Mouse (Mus musculus): Measurements from ENCODE around the gene Plxna2. TPM values are rescaled to one million over a fixed set of nuclear protein-coding genes. Genes with fewer than 3 reads are reported as not detected.

Gene Plxna2
- polyA plus RNA-seq, 1 experiment: 13.0 TPM

GRCm38 (mm10) chr1:194660426-194661119 is 42.6 kb downstream of the Plxna2 start:
- no peak for DNase-seq (ENCODE audit: low read depth)

GRCm38 (mm10) chr1:194663021-194663420 is 45.0 kb downstream of the Plxna2 start:
- no peak for DNase-seq (ENCODE audit: low read depth)

GRCm38 (mm10) chr1:194665715-194666114 is 47.7 kb downstream of the Plxna2 start:
- DNase-seq (ENCODE audit: low read depth): no peak

GRCm38 (mm10) chr1:194671783-194672524 is 53.9 kb downstream of the Plxna2 start:
- no peak for DNase-seq (ENCODE audit: low read depth)

GRCm38 (mm10) chr1:194672525-194672894 is 54.5 kb downstream of the Plxna2 start:
- no peak for DNase-seq (ENCODE audit: low read depth)

- DNase-seq (ENCODE audit: low read depth): no peak
Measured at GRCm38 (mm10) chr1:194673229-194673628, 55.2 kb downstream of the Plxna2 start.

- DNase-seq (ENCODE audit: low read depth): no peak
Measured at GRCm38 (mm10) chr1:194675106-194675890, 57.3 kb downstream of the Plxna2 start.

GRCm38 (mm10) chr1:194675891-194676200 is 57.8 kb downstream of the Plxna2 start:
- DNase-seq (ENCODE audit: low read depth): no peak

- DNase-seq (ENCODE audit: low read depth): no peak
Measured at GRCm38 (mm10) chr1:194677878-194678277, 59.9 kb downstream of the Plxna2 start.

GRCm38 (mm10) chr1:194679147-194679546 is 61.1 kb downstream of the Plxna2 start:
- no peak for DNase-seq (ENCODE audit: low read depth)

- DNase-seq (ENCODE audit: low read depth): no peak
Measured at GRCm38 (mm10) chr1:194680136-194680535, 62.1 kb downstream of the Plxna2 start.

- no peak for DNase-seq (ENCODE audit: low read depth)
Measured at GRCm38 (mm10) chr1:194682021-194682420, 64.0 kb downstream of the Plxna2 start.

GRCm38 (mm10) chr1:194683132-194683531 is 65.1 kb downstream of the Plxna2 start:
- no peak for DNase-seq (ENCODE audit: low read depth)

GRCm38 (mm10) chr1:194685896-194686295 is 67.9 kb downstream of the Plxna2 start:
- DNase-seq (ENCODE audit: low read depth): no peak

- no peak for DNase-seq (ENCODE audit: low read depth)
Measured at GRCm38 (mm10) chr1:194687746-194688145, 69.7 kb downstream of the Plxna2 start.

GRCm38 (mm10) chr1:194688161-194688560 is 70.1 kb downstream of the Plxna2 start:
- DNase-seq (ENCODE audit: low read depth): no peak

GRCm38 (mm10) chr1:194693063-194693462 is 75.0 kb downstream of the Plxna2 start:
- DNase-seq (ENCODE audit: low read depth): no peak

GRCm38 (mm10) chr1:194693488-194693887 is 75.5 kb downstream of the Plxna2 start:
- no peak for DNase-seq (ENCODE audit: low read depth)

- DNase-seq (ENCODE audit: low read depth): no peak
Measured at GRCm38 (mm10) chr1:194694805-194695204, 76.8 kb downstream of the Plxna2 start.

GRCm38 (mm10) chr1:194697439-194697838 is 79.4 kb downstream of the Plxna2 start:
- DNase-seq (ENCODE audit: low read depth): no peak

- no peak for DNase-seq (ENCODE audit: low read depth)
Measured at GRCm38 (mm10) chr1:194699321-194699720, 81.3 kb downstream of the Plxna2 start.

- DNase-seq (ENCODE audit: low read depth): no peak
Measured at GRCm38 (mm10) chr1:194703235-194703634, 85.2 kb downstream of the Plxna2 start.

All from gonadal fat pad, adult 2 months (tissue).